Mouse (Mus musculus) liver, postnatal 0 days (tissue): ENCODE data around the gene Ntn1. TPM values are rescaled to one million over a fixed set of nuclear protein-coding genes. Genes with fewer than 3 reads are reported as not detected.

Experiments
- ATAC-seq: fragments of 200-750 bp; cut with Nextera tagmentation; 2 replicates; pipeline ENCODE4 v1.8.0; 2017; ENCODE audit warnings: mild to moderate bottlenecking, moderate library complexity
- DNase-seq: peaks from one replicate; pipeline ENCODE4 v3.0.0-alpha.2; 2016
- H3K27ac ChIP-seq: fragments of 300-500 bp; sonication (generic); 2 replicates; pipeline ENCODE4 v1.5.1; 2014; ENCODE audit warnings: antibody characterized with exemption, moderate library complexity, mild to moderate bottlenecking, low read depth
- H3K27me3 ChIP-seq: fragments of 300-500 bp; sonication (generic); 2 replicates; pipeline ENCODE4 v1.6.1; 2014; ENCODE audit warnings: low read length, control low read depth, mixed read lengths; ENCODE audit not compliant: insufficient read depth
- H3K36me3 ChIP-seq: fragments of 300-500 bp; sonication (generic); replicated peaks from 2 replicates; pipeline ENCODE4 v1.6.1; 2014; ENCODE audit warnings: mild to moderate bottlenecking, control low read depth, low read length, moderate library complexity, mixed read lengths; ENCODE audit not compliant: insufficient read depth
- H3K4me1 ChIP-seq: fragments of 300-500 bp; sonication (generic); 2 replicates; pipeline ENCODE4 v1.6.1; 2014; ENCODE audit warnings: antibody characterized with exemption, mild to moderate bottlenecking, control low read depth; ENCODE audit not compliant: insufficient read depth
- H3K4me2 ChIP-seq: fragments of 300-500 bp; sonication (generic); 2 replicates; pipeline ENCODE4 v1.6.1; 2014; ENCODE audit warnings: low read depth, mild to moderate bottlenecking, low read length, moderate library complexity, mixed read lengths
- H3K4me3 ChIP-seq: fragments of 300-500 bp; sonication (generic); 2 replicates; pipeline ENCODE4 v1.5.1; 2014; ENCODE audit warnings: low read depth, low read length
- H3K9ac ChIP-seq: fragments of 300-500 bp; sonication (generic); replicated peaks from 2 replicates; pipeline ENCODE4 v1.6.1; 2014; ENCODE audit warnings: mild to moderate bottlenecking, moderate library complexity
- H3K9me3 ChIP-seq: fragments of 300-500 bp; sonication (generic); 2 replicates; pipeline ENCODE4 v1.6.1; 2016; ENCODE audit warnings: mild to moderate bottlenecking, control low read depth, low read length, mixed read lengths
- CTCF ChIP-seq: sonication (generic); IDR thresholded peaks from 2 replicates; pipeline ENCODE4 v1.5.1; 2016; ENCODE audit warnings: antibody characterized with exemption, low read depth
- EP300 ChIP-seq: IDR thresholded peaks from 2 replicates; pipeline ENCODE4 v1.6.1; 2016; ENCODE audit warnings: antibody characterized with exemption, low read depth, mild to moderate bottlenecking
- WGBS: fragments of 180-500 bp; shearing (Covaris S2); extraction: QIAGEN DNeasy Blood & Tissue Kit; methylation state at CpG from one replicate; pipeline ENCODE4 v1.1.7; 2014; ENCODE audit not compliant: insufficient replicate concordance; 5-methylcytosine and 5-hydroxymethylcytosine counted together
- polyA plus RNA-seq: library from polyadenylated mRNA; unstranded; fragments of >200 nt; fragmentation: Nextera tagmentation; extraction: Ambion mirVana; gene quantifications from 2 replicates; pipeline ENCODE4 v1.2.1, GENCODE M21; 2015

Gene Ntn1
- polyA plus RNA-seq: 0.76 and 0.95 TPM in 2 replicates

GRCm38 (mm10) chr11:68400727-68401219, at the start of gene Ntn1:
Gene Ntn1 (minus strand): TSS chr11:68400823.
- H3K27ac ChIP-seq: no peak within 1 kb of the TSS
- peak within 1 kb of the TSS; percentile 37 for H3K4me3 ChIP-seq
- H3K9me3 ChIP-seq: no peaks in the 10 kb centered on the region
- WGBS: 7% methylated on average over 11 of the region's 11 CpGs
- H3K27me3 ChIP-seq: peaks cover 72% of the 10 kb centered on the region
- DNase-seq (no peak), ATAC-seq (no peak)
- H3K9ac ChIP-seq: no peak within 1 kb of the TSS
- TF ChIP-seq CTCF (no peak), EP300 (no peak)
- no peaks in the 10 kb centered on the region for H3K36me3 ChIP-seq
- peaks cover 6% of the 10 kb centered on the region for H3K4me1 ChIP-seq
- peak within 1 kb of the TSS; percentile 59 for H3K4me2 ChIP-seq

- no peaks in the 10 kb centered on the region for H3K36me3 ChIP-seq
- DNase-seq: no peak
- H3K27me3 ChIP-seq: no peaks in the 10 kb centered on the region
- no peak overlapping the region for H3K27ac ChIP-seq
- 69% methylated on average over 7 of the region's 7 CpGs for WGBS
- no peak overlapping the region for H3K9ac ChIP-seq
- no peak overlapping the region for H3K4me3 ChIP-seq
- TF ChIP-seq CTCF (no peak), EP300 (no peak)
- no peak overlapping the region for H3K4me2 ChIP-seq
- ATAC-seq: no peak
- 0 out of 2 replicates have a peak, but pooled peaks cover 3% of the 10 kb centered on the region for H3K4me1 ChIP-seq
- H3K9me3 ChIP-seq: no peaks in the 10 kb centered on the region
These were observed 47.7 kb upstream of the Ntn1 start for GRCm38 (mm10) chr11:68448356-68448755.

GRCm38 (mm10) chr11:68447242-68447641, 46.6 kb upstream of the Ntn1 start:
- Histone ChIP-seq H3K4me3 (no peak overlapping the region), H3K4me2 (no peak overlapping the region), H3K36me3 (no peaks in the 10 kb centered on the region), H3K27me3 (no peaks in the 10 kb centered on the region), H3K4me1 (0 out of 2 replicates have a peak, but pooled peaks cover 5% of the 10 kb centered on the region), H3K9ac (no peak overlapping the region), H3K27ac (no peak overlapping the region), H3K9me3 (no peaks in the 10 kb centered on the region)
- TF ChIP-seq EP300 (no peak), CTCF (no peak)
- ATAC-seq: no peak
- 54% methylated on average over 2 of the region's 2 CpGs for WGBS
- no peak for DNase-seq

- 0 out of 2 replicates have a peak, but pooled peaks cover 5% of the 10 kb centered on the region for H3K4me1 ChIP-seq
- H3K27ac ChIP-seq: no peak overlapping the region
- 76% methylated on average over 4 of the region's 4 CpGs for WGBS
- H3K4me3 ChIP-seq: no peak overlapping the region
- ATAC-seq (no peak), DNase-seq (no peak)
- H3K9ac ChIP-seq: no peak overlapping the region
- H3K9me3 ChIP-seq: no peaks in the 10 kb centered on the region
- no peaks in the 10 kb centered on the region for H3K36me3 ChIP-seq
- TF ChIP-seq EP300 (no peak), CTCF (no peak)
- no peaks in the 10 kb centered on the region for H3K27me3 ChIP-seq
- H3K4me2 ChIP-seq: no peak overlapping the region
These were observed 45.9 kb upstream of the Ntn1 start for GRCm38 (mm10) chr11:68446547-68446946.

- TF ChIP-seq EP300 (no peak), CTCF (no peak)
- DNase-seq: no peak
- Histone ChIP-seq H3K9ac (no peak overlapping the region), H3K9me3 (no peaks in the 10 kb centered on the region), H3K36me3 (no peaks in the 10 kb centered on the region), H3K4me1 (0 out of 2 replicates have a peak, but pooled peaks cover 3% of the 10 kb centered on the region), H3K4me3 (no peak overlapping the region), H3K27me3 (no peaks in the 10 kb centered on the region), H3K4me2 (no peak overlapping the region), H3K27ac (no peak overlapping the region)
- WGBS: 79% methylated on average over 4 of the region's 4 CpGs
- ATAC-seq: no peak
These were observed 45.3 kb upstream of the Ntn1 start for GRCm38 (mm10) chr11:68445901-68446300.

- ATAC-seq (no peak), DNase-seq (no peak)
- no peak overlapping the region for H3K4me2 ChIP-seq
- H3K36me3 ChIP-seq: no peaks in the 10 kb centered on the region
- H3K27me3 ChIP-seq: no peaks in the 10 kb centered on the region
- 0 out of 2 replicates have a peak, but pooled peaks cover 2% of the 10 kb centered on the region for H3K4me1 ChIP-seq
- H3K27ac ChIP-seq: no peak overlapping the region
- no peak overlapping the region for H3K9ac ChIP-seq
- WGBS: 59% methylated on average over 12 of the region's 12 CpGs
- H3K4me3 ChIP-seq: no peak overlapping the region
- no peaks in the 10 kb centered on the region for H3K9me3 ChIP-seq
- TF ChIP-seq CTCF (no peak), EP300 (no peak)
These were observed 42.5 kb upstream of the Ntn1 start for GRCm38 (mm10) chr11:68442983-68443638.
